Mouse (Mus musculus) frontal cortex, adult (tissue): ENCODE measurements around the gene Tdrd3.

Experiments used
- ATAC-seq: cut with Nextera tagmentation; 2 replicates; pipeline ENCODE4 v1.9.2; 2017; ENCODE audit warnings: mild to moderate bottlenecking, moderate library complexity, mixed read lengths; ENCODE audit not compliant: low TSS enrichment

Tdrd3 gene

DNA sequence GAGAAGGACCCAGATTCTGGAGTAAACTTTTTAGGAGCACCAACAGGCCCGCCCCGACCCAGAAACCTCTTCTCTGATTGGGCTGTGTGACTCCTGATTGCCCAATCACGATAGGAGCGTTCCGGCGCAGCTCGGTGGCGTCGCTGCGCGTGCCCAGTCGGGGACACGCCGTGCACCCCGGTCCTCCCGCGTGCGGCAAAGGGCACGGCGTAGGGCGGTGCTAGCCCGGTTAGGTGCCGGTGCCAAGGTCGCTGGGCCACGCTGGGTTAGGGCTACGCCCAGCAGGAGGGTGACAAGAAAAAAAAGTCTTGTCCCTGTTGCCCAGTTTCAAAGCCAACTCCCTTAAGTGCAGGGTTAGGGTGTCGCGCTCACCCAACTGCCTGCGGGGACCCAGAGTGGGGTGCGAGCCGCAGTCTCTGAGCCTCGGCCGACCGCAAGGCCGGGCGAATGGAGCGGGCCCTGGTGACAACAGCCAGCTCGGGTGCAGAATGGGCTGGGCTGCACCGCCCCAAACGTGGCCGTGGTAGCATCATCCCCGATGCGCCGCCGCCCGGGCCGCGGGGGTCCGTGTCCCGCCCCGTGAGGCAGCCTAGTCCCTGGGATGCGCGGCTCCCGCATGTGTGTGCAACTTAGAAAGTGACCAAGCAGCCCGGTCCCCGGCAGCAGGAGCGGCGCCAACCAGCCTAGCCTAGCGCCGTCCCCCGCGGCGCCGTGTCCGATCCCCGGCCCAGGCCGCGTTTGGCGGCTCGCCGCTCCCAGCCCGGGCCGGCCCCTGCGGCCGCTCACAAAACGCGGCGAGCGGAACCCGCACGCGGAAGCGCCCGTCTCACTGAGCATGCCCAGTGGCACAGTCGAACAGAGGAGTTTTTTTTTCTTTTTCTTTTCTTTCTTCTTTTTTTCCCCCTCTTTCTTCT is at the start of gene Tdrd3:
Gene Tdrd3, plus strand, starts transcription at position 832 of the 914 bp plus-strand sequence.
- ATAC-seq: peak; percentile 93

DNA sequence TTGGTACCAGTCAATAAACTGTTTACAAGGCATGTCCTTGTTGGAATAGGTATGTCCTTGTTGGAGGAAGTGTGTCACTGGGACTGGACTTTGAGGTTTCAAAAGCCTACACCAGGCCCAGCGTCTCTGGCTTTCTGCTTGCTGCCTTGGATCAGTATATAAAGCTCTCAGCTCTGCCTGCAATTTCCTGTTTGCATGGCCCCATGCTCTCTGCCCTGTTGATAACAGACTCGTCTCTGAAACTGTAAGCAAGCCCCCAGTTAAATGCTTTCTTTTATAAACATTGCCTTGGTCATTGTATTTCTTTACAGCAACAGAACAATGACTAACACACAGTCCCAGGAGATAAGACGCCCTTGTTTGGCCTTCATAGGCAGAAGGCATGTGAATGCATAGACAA is 49.3 kb upstream of the Tdrd3 start:
- no peak for ATAC-seq

DNA sequence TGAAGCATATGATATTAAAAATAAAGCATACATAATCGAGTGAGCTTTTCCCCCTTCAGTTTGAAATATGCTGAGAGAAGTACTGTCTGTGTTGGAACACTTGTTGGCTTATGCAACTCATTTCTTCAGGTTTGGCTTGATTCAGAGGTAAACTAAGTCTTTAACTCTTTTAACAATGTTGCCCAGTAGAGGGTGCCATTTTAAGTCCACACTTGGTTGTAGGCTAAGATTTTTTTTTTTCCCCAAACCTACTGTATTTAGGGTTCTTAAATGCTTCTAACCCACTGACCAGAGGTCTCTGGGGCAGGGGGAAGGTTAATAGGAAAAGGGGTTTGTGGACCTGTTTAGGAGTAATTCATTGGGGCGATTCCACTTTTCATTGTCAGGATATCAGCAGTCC is 33.4 kb upstream of the Tdrd3 start:
- no peak for ATAC-seq

DNA sequence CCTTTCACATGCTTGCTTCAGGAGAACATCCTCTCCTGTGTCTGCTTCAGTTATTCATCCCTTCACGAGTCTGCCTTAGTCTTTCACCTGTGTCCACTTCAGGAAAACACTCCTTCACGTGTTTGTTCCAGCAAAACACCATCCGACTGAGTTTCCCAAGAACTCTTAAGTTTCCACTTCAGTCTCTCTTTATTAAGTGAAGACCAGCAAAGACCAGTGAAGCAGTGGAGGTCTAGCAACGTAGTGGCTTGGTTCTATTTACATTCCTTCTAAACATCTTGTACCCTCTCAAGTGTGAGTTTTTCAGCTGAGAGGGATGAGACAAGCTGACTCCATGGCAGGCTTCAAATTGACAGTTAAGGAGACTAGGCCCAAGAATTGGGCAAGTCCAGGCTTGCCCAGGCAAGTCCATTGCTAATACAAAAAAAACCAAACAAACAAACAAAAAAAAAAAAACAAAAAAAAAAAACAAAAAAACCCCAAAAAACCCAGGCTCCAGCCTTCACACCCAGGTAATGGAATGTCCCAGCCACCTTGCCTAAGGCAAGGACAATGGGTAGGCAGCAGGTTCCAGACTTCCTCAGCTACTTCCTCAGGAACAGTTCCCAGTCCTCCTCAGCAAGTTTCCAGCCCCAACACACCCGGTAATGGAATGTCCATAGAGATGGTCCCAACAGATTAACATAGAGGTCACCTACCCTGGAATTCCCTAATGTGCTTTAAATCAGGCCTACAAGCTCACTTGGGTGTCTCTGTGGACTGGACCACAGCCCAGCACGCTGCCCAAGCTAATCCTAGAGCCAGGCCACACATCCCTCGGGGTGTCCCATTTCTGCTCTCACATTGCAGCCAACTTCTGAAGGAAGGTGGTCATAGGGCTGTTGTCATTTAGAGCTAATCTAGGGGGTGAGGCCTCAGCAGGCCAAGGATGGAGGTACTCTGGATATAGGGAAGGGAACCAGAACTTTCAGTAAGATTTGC is 31.9 kb upstream of the Tdrd3 start:
- ATAC-seq: no peak

DNA sequence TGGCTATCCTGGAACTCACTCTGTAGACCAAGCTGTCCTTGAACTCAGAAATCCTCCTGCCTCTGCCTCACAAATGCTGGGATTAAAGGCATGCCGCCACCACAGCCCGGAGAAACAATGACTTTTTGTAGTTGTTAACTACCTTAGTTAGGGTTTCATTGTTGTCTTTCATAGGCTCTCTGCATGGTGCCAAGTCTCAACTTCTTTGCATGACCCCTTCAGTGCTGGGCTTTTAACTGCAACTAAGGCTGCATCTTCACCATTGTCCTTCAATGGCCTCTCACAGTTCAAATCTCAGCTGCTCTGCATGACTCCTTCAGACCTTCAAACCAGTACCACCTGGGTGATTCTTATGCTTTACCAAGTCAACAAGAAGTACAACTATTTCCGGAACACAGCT is 23.3 kb upstream of the Tdrd3 start:
- no peak for ATAC-seq

DNA sequence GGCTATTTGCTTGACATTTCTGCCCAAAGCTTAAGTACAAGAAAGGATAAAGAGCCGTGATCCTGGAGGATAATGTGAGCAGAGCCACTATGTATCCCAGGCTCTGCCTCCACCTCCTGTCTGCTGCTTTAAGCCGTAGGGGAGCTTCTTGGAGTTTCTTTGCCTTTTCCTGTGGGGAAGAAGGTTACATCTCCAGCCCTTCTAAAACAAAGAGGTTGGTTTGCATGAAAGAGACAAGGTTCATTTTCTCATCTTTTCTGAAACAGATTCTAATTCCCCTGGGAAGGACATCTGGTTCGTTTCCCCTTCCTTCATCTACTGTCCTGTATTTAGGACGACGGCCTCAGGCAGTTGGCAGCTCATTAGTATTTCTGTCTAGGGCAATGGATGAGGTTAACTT is 19.8 kb upstream of the Tdrd3 start:
- ATAC-seq: no peak

DNA sequence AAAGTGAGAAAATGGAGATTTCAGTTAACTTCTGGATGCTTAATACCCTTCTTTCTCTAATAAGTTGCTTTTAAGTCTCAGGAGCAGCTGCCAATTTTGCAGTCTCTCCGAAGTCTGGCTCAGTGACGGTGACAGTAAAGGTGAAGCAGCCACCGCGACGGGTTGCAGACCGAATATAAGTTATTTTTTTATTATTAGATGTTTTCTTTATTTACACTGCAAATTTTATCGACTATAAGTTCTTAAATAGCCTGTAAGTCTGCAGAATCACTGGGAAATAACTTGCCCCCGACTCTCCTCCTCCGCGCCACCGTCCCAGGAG is 992 bp upstream of the Tdrd3 start:
- ATAC-seq: no peak

DNA sequence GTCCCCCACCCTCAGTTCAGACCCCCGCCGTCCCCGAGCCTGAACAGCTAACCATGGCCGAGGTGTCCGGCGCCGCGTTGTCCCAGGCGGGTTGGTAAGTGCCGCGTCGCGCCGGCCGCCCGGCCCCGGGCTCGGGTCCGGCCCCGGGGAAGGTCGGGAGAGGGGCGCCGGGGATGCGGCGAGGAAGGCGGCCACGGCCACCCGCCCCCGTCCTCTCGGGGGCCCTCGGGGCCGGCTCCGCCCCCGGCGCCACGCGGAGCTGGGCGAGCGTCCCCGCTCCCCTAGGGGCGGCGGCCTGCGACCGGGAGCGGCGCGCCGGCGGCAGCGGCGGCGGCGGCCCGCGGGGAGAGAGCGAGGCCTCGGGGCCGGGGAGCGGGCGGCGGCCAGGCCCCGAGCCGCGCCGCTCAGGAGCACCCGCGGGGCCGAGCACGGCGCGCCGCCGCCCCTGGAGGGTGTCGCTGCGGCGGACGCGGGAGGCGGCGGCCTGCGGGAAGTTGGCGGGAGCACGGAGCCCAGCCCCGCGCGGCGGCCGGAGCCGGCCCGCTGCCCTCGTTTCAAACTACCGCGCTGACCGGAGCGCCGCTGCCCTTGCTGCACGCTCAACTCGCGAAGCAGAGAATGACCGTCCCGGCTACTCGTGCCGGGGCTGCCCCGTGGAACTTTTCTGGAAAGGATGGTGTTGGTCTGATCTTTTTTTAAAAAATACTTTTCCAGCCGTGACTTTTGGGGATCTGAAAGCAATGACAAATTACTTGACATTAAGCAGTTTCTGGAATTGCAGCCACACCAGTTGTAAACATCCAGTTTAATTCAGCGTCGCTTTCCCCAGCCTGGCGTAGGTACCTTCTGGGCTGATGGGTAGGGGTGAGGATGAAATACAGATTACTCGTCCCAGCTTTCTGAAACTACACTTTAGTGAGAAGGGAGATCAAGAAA is 584 bp downstream of the Tdrd3 start:
- peak; percentile 41 for ATAC-seq

DNA sequence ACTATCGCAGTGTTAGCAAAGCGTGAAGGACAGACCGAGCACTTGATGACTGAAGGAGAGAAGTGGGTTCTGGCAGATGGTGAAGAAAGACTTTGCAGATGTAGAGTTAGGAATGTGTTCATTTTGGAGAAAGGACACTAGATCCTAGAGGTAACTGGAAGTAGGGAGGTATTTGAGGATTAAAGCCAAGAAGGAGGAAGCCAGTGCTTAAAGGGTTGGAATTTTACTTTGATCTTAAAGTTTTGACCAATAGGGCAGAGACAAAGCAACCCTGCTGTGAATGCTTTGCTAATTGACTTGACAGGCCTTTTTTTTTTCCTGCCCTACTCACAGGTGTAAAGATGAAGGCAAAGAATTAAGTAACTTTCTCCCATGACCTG is 1.2 kb downstream of the Tdrd3 start:
- ATAC-seq: no peak

DNA sequence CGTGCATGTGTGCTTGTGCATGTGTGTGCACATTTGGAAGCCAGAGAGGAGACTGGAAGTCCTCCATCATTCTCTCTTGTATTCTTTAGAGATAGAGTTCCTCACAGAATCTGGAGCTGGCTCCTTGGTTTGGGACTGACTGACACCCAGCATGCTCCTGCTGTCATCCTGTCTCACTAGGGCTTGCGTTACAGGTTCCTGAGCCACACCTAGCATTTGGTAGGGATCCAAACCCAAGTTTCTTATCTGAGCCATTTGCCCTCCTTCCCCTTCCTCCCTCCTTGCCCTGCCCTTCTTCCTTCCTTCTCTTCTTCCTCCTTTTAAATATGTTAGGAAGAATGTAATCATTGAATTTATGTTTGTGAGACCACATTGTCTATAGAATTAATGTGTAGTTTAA is 3.3 kb downstream of the Tdrd3 start:
- ATAC-seq: no peak

DNA sequence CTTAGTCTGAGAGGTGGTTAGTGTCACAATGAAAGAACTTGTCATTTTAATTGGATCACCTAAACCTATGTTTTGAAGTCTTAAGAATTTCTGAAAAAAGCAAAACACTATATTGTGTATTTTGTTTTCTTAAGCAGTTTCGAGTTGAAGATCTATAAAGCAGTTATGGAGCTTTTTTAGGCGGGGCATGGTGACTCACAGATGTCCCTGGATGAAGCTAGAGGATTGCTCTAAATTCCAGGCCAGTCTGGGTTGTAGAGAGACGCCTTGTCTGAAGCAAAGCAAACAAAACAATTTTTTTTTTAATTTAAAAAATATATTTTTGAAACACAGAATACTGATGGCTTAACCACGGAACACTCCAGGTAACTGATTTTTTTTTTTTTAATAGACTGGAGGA is 4.1 kb downstream of the Tdrd3 start:
- ATAC-seq: no peak

DNA sequence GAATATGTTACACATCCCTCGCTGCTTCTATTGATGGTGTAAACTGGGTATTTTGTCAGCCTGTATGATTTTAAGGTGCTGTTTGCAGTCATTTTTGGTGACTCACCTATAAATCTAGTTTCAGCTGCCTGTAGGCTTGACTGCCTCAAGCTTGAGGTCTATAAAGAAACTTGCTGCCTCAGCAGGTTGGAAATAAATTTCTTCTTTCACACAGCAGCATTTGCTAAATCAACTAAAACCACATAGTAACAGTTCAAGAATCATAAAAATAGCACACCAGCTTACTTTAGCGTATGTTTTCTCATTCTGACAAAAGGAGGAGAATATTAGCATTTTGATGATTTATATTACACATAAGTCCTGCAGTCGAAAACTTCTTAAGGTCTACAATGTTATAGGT is 6.0 kb downstream of the Tdrd3 start:
- ATAC-seq: peak; percentile 36

DNA sequence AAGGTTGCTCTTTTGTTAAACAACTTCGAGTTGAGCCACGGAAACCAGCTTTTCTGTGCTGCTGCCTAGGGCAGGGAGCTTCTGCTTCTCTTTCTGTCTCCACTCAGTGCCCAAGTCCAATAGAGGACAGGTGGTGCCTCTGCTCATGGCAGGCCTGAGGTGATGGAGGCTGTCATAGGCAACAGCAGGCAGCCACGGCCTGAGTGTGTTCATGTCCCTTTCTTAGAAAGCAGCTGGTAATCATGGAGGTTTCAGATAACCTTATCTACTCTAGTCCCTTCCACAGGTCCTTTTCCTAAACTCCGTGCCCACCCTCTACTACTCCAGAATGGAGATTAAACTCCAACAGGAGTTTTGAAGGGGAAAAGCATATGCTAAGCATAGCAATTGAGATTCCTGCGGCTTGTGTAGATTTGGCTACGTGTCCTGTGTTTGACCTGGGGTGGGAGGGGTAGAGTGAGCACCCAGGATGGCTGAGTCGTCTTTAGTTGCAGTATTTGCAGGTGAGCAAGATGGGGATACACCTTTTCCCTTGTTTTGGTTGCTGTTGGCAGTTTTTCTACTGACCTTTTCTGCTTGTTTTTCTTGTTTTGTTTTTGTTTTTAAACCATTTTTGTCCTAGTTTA is 10.0 kb downstream of the Tdrd3 start:
- ATAC-seq: no peak

DNA sequence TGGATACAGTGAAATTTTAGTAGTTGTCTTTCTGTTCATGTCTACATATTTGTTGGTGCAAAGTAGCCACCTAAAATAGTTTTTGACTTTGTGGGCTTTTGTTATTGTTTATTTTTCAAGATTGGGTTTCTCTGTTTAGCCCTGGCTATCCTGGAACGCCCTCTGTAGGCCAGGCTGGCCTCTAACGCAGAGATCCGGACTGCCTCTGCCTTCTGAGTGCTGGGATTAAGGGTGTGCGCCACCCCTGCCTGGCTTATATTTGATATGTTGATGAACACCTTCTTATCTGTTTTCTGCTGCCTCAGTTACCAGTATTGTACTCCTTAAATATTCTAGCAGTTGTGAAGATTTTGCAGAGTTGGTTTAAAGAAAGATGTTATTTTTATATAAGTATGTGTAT is 10.6 kb downstream of the Tdrd3 start:
- ATAC-seq: no peak

DNA sequence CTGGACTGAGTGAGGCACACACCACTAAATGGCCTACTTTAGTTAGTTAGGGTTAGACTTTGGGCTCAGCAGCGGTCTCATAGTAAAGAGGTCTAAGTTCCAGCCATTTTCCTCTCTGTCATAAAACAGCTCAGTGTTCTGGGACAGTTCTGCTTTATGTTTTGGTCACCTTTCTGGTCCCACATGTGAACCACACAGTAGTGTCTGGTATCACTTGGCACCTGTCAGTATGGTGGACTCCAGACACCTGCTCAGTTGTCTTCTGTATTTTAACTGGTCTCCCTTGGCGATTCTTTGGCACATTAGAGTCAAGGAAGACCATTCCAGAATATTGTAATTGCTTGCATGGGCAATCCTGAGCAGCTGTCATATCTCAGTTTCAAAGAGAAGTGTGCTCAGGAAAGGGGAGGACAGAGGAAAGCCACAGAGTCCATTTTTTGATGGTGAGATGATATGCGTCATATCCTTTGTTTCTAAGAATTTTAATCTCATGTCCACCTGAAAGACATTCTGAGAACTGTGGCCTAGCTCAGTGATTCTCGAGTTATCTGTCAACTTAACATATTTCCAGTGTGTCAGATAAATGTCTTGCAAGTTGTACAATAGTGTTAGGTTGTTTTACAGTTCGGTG is 11.3 kb downstream of the Tdrd3 start:
- ATAC-seq: no peak

DNA sequence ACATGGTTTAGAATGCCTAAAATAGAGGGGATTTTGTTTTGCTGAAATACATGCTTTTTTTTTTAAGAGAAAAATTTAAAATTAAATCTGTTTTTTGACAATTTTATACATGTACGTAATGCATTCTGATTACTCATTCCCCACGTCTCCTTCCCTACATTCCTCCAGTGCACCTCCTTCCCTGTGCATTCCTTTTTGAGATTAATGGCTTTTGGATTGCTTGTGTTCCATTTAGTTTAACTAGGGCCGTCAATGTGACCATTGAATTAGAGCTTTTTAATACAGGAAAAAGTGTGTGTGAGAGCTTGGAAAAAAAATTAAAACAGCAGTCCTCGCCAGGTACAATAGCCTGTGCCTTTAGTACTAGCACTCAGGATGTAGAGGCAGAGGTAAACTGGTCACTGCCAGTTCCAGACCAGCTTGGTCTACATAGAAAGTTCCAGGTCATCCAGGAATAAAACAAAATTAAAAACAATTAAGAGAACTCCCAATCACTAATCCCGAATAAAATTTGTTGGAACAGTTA is 17.0 kb downstream of the Tdrd3 start:
- no peak for ATAC-seq

DNA sequence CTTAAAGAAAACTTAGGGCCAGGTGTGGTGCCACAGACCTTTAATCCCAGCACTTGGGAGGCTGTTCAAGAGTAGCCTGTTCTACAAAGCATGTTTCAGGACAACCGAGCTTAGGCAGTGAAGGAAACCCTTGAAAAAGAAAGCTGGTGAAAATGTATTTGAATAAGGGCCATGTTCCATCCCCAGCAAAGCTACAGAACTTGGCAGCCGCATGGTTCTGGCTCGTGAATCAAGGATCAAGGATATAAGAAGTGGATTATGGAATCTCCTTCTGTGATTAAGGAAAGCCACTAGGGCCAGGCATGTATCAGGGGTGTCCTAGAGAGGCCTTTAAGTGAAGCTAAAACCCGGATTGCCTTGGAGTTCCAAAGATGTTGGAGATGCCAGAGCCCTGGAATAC is 18.9 kb downstream of the Tdrd3 start:
- ATAC-seq: peak; percentile 67

DNA sequence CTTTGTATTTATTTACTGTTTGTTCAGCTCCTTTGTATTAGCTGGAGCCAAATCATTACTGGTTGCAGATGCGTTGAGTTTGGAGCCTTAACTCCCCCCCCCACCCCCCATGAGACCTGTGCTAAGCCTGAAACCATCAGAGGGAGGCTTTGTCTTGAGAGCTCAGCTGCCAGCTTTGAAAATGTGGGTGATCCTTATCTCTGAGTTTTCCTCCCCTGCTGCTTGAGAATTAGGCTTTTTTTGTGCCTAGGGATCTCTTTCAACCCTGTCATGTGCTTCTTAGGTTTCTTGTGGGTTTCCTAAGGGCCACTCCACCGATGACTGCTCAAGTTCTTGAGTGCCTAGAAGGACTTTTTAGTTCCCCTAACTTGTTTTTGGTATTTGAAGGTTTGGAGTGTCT is 23.3 kb downstream of the Tdrd3 start:
- ATAC-seq: no peak

DNA sequence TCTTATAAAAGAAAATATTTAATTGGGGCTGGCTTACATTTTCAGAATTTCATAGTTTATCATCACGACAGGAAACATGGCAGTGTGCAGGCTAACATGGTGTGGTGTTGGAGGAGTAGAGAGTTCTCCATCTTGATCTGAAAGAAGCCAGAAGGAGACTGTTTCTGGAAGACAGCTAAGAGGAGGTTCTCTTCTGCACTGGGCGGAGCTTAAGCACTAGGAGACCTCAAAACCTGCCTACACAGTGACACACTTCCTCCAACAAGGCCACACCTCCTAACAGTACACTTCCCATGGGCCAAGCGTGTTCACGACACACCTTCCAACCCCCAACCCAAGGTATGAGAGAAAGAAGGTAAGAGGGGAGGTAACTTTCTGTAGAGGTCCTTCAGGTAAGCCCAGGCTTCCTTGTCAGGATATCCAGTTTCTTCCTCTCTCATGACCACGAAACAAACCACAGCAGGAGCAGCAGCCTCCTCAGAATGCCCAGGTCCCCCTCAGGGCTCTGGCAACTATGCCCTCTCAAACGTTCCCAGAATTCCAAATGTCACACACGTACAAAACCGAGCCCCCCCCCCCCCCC is 30.0 kb downstream of the Tdrd3 start:
- ATAC-seq: no peak
